Mouse (Mus musculus) heart, adult 2 months (tissue): ENCODE data around the gene Prr23a3.

Experiments used
- CTCF ChIP-seq: fragments of 200-600 bp; IDR thresholded peaks from 2 replicates; pipeline ENCODE4 v1.8.1; 2022; ENCODE audit warnings: antibody characterized with exemption, mild to moderate bottlenecking, moderate library complexity
- POLR2A ChIP-seq: fragments of 200-500 bp; IDR thresholded peaks from 2 replicates; pipeline ENCODE4 v1.6.1; 2011; ENCODE audit warnings: mild to moderate bottlenecking, low read depth, low read length, control low read depth; ENCODE audit not compliant: insufficient read depth

GRCm38 (mm10) chr9:98818971-98819370 lies 45.6 kb upstream of the Prr23a3 start:
- TF ChIP-seq CTCF (no peak), POLR2A (no peak)
